Mouse (Mus musculus) lung, embryonic 14.5 days (tissue): ENCODE measurements around the gene Myl9. TPM values are rescaled to one million over a fixed set of nuclear protein-coding genes. Genes with fewer than 3 reads are reported as not detected.

Source experiments
- ATAC-seq: fragments of 200-750 bp; cut with Nextera tagmentation; 2 replicates; pipeline ENCODE4 v1.8.0; 2017; ENCODE audit warnings: mild to moderate bottlenecking, moderate TSS enrichment, moderate library complexity; ENCODE audit not compliant: insufficient read depth
- DNase-seq: peaks from one replicate; pipeline ENCODE4 v3.0.0-alpha.2; 2015
- H3K27ac ChIP-seq: fragments of 300-500 bp; sonication (generic); 2 replicates; pipeline ENCODE4 v1.5.1; 2014; ENCODE audit warnings: low read depth, mild to moderate bottlenecking, moderate library complexity
- H3K27me3 ChIP-seq: fragments of 300-500 bp; sonication (generic); 2 replicates; pipeline ENCODE4 v1.6.1; 2014; ENCODE audit warnings: low read length, control low read depth; ENCODE audit not compliant: insufficient read depth
- H3K36me3 ChIP-seq: fragments of 300-500 bp; sonication (generic); 2 replicates; pipeline ENCODE4 v1.6.1; 2014; ENCODE audit warnings: control low read depth; ENCODE audit not compliant: insufficient read depth
- H3K4me1 ChIP-seq: fragments of 300-500 bp; sonication (generic); 2 replicates; pipeline ENCODE4 v1.6.1; 2014; ENCODE audit warnings: antibody characterized with exemption, control low read depth; ENCODE audit not compliant: insufficient read depth
- H3K4me2 ChIP-seq: fragments of 300-500 bp; sonication (generic); 2 replicates; pipeline ENCODE4 v1.6.1; 2014; ENCODE audit warnings: mild to moderate bottlenecking
- H3K4me3 ChIP-seq: fragments of 300-500 bp; sonication (generic); 2 replicates; pipeline ENCODE4 v1.5.1; 2014; ENCODE audit warnings: low read depth, low read length
- H3K9ac ChIP-seq: fragments of 300-500 bp; sonication (generic); 2 replicates; pipeline ENCODE4 v1.6.1; 2014
- H3K9me3 ChIP-seq: fragments of 300-500 bp; sonication (generic); 2 replicates; pipeline ENCODE4 v1.6.1; 2016; ENCODE audit warnings: low read depth, low read length, control low read depth
- CTCF ChIP-seq: IDR thresholded peaks from 2 replicates; pipeline ENCODE4 v1.5.1; 2016; ENCODE audit warnings: antibody characterized with exemption, low read depth
- WGBS: fragments of 180-500 bp; shearing (Covaris S2); extraction: QIAGEN DNeasy Blood & Tissue Kit; methylation state at CpG from one replicate; pipeline ENCODE4 v1.1.7; 2014; 5-methylcytosine and 5-hydroxymethylcytosine counted together
- polyA plus RNA-seq: library from polyadenylated mRNA; unstranded; fragments of >200 nt; fragmentation: Nextera tagmentation; extraction: Ambion mirVana; gene quantifications from 2 replicates; pipeline ENCODE4 v1.2.1, GENCODE M21; 2014

The Myl9 gene
- polyA plus RNA-seq, 1 experiment from 2014 or later: 397 TPM

DNA sequence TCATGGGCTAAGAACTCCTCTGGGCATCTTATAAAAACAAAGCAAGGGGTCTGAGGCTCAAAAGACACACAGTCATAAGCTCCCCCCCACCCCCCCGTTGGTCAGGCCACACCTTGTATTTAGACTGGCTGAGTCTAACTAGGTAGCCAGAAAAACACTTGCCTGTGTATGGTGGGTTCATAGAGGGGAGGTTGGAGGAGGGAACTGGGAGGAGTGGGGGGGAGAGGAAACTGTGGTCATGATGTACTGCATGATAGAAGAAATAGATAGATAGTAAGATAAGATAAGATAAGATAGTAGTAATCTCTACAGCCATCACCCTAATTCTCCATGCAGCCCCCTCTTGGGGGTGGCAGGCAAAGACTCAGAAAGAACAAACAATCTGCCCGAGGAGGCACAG is 4.3 kb downstream of the Myl9 start:
- ATAC-seq (no peak), DNase-seq (no peak)
- Histone ChIP-seq H3K36me3 (peaks cover 8% of the 10 kb centered on the region; the same call in 1 of the 2 replicates), H3K27ac (no peak overlapping the region), H3K4me2 (peak overlapping the region; percentile 54), H3K9me3 (no peaks in the 10 kb centered on the region), H3K9ac (no peak overlapping the region), H3K27me3 (no peaks in the 10 kb centered on the region), H3K4me3 (no peak overlapping the region), H3K4me1 (peaks cover 18% of the 10 kb centered on the region)
- no peak for TF ChIP-seq CTCF
- 42% methylated on average over 2 of the region's 2 CpGs for WGBS

DNA sequence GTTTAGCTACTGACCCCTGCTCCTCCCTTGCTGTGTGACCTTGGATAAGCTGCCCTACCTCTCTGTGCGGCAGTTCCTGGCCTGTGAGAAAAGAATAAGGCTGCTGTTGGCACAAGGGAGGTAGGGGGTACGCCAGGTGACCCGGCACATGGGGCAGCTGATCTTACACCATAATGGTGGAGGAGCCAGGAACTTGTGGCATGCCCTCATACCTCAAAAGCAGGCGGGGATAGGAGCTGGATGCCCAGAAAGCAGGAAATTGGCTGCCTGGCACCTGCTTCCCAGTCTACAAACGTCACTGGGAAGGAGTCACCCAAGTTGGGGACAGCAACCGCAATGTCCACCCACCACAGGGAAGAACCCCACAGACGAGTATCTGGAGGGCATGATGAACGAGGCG is 4.9 kb downstream of the Myl9 start:
- H3K4me2 ChIP-seq: peak overlapping the region; percentile 39; the same call in 1 of the 2 replicates
- 68% methylated on average over 9 of the region's 9 CpGs for WGBS
- H3K4me3 ChIP-seq: no peak overlapping the region
- H3K9me3 ChIP-seq: no peaks in the 10 kb centered on the region
- DNase-seq: no peak
- peaks cover 12% of the 10 kb centered on the region for H3K4me1 ChIP-seq
- peaks cover 8% of the 10 kb centered on the region; the same call in 1 of the 2 replicates for H3K36me3 ChIP-seq
- no peak for ATAC-seq
- H3K9ac ChIP-seq: no peak overlapping the region
- H3K27ac ChIP-seq: no peak overlapping the region
- no peak for TF ChIP-seq CTCF
- H3K27me3 ChIP-seq: no peaks in the 10 kb centered on the region

DNA sequence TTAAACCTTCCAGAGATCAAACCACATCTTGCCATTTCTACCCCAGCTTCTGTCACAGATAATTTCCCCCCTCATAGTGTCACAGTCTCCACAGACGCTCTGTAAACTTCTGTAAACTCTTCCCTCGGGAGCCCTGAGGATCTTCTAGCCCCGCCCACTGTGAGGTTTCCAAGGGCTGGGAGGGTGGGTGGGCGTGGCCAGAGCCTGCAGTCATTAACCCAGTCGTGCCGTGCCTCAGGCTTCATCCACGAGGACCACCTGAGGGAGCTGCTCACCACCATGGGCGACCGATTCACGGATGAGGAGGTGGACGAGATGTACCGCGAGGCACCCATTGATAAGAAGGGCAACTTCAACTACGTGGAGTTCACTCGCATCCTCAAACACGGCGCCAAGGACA is 5.5 kb downstream of the Myl9 start:
- WGBS: 14% methylated on average over 17 of the region's 17 CpGs
- Histone ChIP-seq H3K4me2 (peak overlapping the region; percentile 39), H3K9me3 (no peaks in the 10 kb centered on the region), H3K4me3 (no peak overlapping the region), H3K4me1 (peaks cover 6% of the 10 kb centered on the region), H3K9ac (no peak overlapping the region; the same call in 1 of the 2 replicates), H3K27me3 (no peaks in the 10 kb centered on the region), H3K27ac (no peak overlapping the region), H3K36me3 (peaks cover 8% of the 10 kb centered on the region; the same call in 1 of the 2 replicates)
- ATAC-seq: peak; percentile 28
- peak; percentile 81 for DNase-seq
- TF ChIP-seq CTCF: peak; percentile 19

DNA sequence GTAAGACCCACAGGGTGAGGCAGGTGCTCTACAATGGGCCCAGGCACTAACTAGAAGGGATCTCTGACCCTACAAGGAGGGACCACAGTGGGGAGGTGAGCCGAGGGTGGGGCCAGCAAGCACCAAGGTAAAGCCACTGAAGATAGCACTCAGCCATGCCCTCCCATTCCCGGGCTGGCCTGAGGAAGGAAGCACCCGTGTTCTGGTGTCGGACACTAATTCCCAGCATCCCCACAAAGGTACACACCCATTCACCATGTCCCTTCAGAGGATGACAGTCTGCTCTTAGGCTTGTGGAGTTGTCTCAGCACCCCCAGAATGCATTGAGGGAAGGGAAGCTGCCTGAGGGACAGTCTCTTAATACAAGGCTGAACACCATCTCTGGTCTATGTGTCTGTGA is 6.1 kb downstream of the Myl9 start:
- no peak for ATAC-seq
- H3K4me2 ChIP-seq: peak overlapping the region; percentile 39; the same call in 1 of the 2 replicates
- no peak for TF ChIP-seq CTCF

DNA sequence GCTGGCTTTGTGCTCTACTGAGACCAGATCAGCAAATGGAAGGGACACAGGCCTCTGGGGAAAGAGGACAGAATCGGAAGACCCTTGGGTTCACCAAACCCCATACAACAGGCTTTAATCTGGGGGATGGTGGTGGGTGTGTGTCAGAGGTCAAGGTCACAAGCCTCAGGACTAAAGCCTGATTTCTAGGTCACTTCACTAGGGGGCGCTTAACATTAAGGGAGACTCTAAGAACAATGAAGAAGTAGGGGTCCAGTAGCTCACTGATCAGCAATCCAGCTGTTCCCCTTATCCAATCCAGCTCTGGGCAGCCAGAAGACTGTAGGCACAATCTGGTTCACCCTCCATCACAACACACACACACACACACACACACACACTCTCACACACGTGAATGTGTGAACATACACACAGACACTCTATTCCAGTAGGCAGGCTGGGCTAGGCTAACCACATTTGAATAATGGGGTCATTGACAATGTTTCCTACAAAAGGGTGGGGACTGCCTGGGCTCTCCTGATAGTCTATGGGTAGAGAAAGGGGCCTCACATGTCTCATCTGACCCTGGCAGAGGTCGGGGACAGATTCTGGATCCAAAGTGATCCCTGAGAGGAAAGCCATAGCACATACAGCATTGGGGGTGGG is 6.7 kb downstream of the Myl9 start:
- Histone ChIP-seq H3K9me3 (no peaks in the 10 kb centered on the region), H3K36me3 (peaks cover 8% of the 10 kb centered on the region; the same call in 1 of the 2 replicates), H3K4me1 (peaks cover 6% of the 10 kb centered on the region), H3K27me3 (no peaks in the 10 kb centered on the region), H3K9ac (no peak overlapping the region), H3K27ac (no peak overlapping the region), H3K4me3 (no peak overlapping the region), H3K4me2 (no peak overlapping the region)
- DNase-seq (no peak), ATAC-seq (no peak)
- WGBS: 63% methylated on average over 4 of the region's 4 CpGs
- TF ChIP-seq CTCF: 0 out of 2 replicates have a peak, but pooled peaks have one; percentile 10

More for the DNA sequence above, 6.1 kb downstream of the Myl9 start:
- Histone ChIP-seq H3K4me3 (no peak overlapping the region), H3K27ac (no peak overlapping the region), H3K4me1 (peaks cover 6% of the 10 kb centered on the region), H3K9me3 (no peaks in the 10 kb centered on the region), H3K27me3 (no peaks in the 10 kb centered on the region), H3K9ac (no peak overlapping the region), H3K36me3 (peaks cover 8% of the 10 kb centered on the region; the same call in 1 of the 2 replicates)
- 66% methylated on average over 4 of the region's 4 CpGs for WGBS
- no peak for DNase-seq

DNA sequence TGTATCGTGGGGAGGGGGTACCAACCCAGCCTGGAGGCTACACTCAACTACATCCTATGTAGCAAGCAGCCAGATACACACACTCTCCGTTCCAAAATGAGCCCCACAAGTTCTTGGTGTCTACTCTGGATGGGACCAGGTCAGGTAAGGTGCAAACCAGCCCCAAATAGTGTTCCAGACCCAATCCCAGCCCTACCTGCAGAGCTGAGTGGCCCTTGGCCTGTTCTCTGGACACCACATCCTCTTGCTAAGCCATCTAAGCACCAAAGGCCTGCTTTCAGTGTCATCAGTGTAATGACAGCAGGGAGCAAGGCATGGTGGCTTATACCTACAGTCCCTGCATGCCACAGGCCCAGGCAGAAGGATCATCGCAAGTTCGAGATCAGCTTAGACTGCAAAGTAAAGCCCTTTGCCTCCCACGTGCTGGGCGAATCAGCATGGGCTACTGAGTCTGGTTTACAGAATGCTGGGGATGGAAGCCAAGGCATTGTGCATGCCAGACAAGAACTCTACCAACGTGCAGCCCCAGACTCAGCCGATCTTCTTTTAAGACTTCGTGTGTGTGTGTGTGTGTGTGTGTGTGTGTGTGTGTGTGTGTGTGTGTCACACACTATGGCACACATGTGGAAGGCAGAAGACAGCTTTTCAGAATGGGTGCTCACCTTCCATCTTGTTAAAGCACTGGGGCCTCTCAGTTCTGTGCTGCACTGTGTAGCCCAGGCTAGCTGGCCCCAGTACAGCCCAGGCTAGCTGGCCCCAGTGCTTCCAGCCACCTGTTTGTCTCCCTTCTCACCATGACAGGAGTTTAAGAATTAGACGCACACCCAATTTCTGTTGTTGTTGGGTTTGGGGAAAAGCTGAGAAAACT is 7.5 kb downstream of the Myl9 start:
- H3K9me3 ChIP-seq: no peaks in the 10 kb centered on the region
- no peak overlapping the region for H3K9ac ChIP-seq
- ATAC-seq (no peak), DNase-seq (no peak)
- no peak for TF ChIP-seq CTCF
- peaks cover 8% of the 10 kb centered on the region; the same call in 1 of the 2 replicates for H3K36me3 ChIP-seq
- 83% methylated on average over 10 of the region's 10 CpGs for WGBS
- H3K4me3 ChIP-seq: no peak overlapping the region
- H3K4me2 ChIP-seq: no peak overlapping the region
- peaks cover 6% of the 10 kb centered on the region for H3K4me1 ChIP-seq
- H3K27ac ChIP-seq: no peak overlapping the region
- H3K27me3 ChIP-seq: no peaks in the 10 kb centered on the region

DNA sequence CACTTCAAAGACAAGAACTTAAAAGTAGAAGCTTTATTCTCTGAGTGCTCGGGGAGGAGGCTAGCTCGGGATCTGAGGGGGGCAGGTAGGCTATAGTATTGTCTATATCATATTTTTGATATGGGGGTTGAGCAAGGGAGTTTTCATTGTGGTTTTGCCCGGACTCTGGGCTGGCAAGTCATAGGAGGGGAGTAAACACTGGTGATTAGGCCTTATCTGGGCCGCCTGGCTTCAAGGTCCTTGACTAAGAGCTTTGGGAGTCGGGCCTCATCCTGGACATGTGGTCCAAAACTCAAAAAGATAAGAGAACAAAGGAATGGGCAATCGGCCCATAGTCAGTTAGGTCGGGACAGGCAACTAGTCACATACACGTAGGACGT is 8.1 kb downstream of the Myl9 start:
- DNase-seq (no peak), ATAC-seq (no peak)
- Histone ChIP-seq H3K36me3 (peaks cover 8% of the 10 kb centered on the region; the same call in 1 of the 2 replicates), H3K27ac (no peak overlapping the region; the same call in 1 of the 2 replicates), H3K9me3 (no peaks in the 10 kb centered on the region), H3K4me1 (peaks cover 6% of the 10 kb centered on the region), H3K4me2 (no peak overlapping the region), H3K9ac (no peak overlapping the region), H3K4me3 (no peak overlapping the region), H3K27me3 (no peaks in the 10 kb centered on the region)
- no peak for TF ChIP-seq CTCF
- 39% methylated on average over 9 of the region's 9 CpGs for WGBS
